Mouse (Mus musculus): ENCODE results near the gene Zup1.
"Not testable (repeated sequence)": the region's sequence is repeated elsewhere in the genome, so short reads cannot be mapped to it uniquely, and the experiment has no call there.

The Zup1 gene

GRCm38 (mm10) chr10:33950803-33951583, at the start of gene Zup1:
TSS of gene Zup1 (minus strand) at chr10:33951269.
- peak; percentile 63 for DNase-seq (ENCODE audit: low read depth, low spot score)

- DNase-seq (ENCODE audit: low read depth, low spot score), result no peak
Observed at GRCm38 (mm10) chr10:33998397-33998796, 47.3 kb upstream of the Zup1 start.

- not testable (repeated sequence) for DNase-seq (ENCODE audit: low read depth, low spot score)
Observed at GRCm38 (mm10) chr10:33996686-33997085, 45.6 kb upstream of the Zup1 start.

GRCm38 (mm10) chr10:33986771-33987170, 35.7 kb upstream of the Zup1 start:
- DNase-seq (ENCODE audit: low read depth, low spot score), result peak; percentile 63

- DNase-seq (ENCODE audit: low read depth, low spot score), result no peak
Observed at GRCm38 (mm10) chr10:33974781-33975494, 23.9 kb upstream of the Zup1 start.

GRCm38 (mm10) chr10:33952509-33952908, 1.4 kb upstream of the Zup1 start:
- DNase-seq (ENCODE audit: low read depth, low spot score), result no peak

GRCm38 (mm10) chr10:33946336-33946735, 4.7 kb downstream of the Zup1 start:
- DNase-seq (ENCODE audit: low read depth, low spot score), result no peak

GRCm38 (mm10) chr10:33945390-33945789, 5.7 kb downstream of the Zup1 start:
- no peak for DNase-seq (ENCODE audit: low read depth, low spot score)

- DNase-seq (ENCODE audit: low read depth, low spot score), result no peak
Observed at GRCm38 (mm10) chr10:33940702-33941101, 10.4 kb downstream of the Zup1 start.

DNA sequence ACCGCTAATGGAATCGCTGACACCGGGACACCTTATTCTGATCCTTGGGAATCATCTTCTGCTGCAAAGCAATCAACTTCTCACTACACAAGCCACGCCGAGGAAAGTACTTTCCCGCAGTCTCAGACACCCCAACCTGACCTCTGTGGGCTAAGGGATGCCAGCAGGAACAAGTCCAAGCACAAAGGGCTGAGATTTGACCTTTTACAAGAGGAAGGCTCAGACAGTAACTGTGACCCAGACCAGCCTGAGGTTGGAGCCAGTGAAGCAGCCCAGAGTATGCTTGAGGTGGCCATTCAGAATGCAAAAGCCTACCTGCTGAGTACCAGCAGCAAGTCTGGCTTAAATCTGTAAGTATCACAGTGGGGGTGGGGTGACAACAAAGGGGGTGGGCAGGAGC, 45.6 kb downstream of the Zup1 start:
- DNase-seq (ENCODE audit: low read depth, low spot score), result no peak

DNA sequence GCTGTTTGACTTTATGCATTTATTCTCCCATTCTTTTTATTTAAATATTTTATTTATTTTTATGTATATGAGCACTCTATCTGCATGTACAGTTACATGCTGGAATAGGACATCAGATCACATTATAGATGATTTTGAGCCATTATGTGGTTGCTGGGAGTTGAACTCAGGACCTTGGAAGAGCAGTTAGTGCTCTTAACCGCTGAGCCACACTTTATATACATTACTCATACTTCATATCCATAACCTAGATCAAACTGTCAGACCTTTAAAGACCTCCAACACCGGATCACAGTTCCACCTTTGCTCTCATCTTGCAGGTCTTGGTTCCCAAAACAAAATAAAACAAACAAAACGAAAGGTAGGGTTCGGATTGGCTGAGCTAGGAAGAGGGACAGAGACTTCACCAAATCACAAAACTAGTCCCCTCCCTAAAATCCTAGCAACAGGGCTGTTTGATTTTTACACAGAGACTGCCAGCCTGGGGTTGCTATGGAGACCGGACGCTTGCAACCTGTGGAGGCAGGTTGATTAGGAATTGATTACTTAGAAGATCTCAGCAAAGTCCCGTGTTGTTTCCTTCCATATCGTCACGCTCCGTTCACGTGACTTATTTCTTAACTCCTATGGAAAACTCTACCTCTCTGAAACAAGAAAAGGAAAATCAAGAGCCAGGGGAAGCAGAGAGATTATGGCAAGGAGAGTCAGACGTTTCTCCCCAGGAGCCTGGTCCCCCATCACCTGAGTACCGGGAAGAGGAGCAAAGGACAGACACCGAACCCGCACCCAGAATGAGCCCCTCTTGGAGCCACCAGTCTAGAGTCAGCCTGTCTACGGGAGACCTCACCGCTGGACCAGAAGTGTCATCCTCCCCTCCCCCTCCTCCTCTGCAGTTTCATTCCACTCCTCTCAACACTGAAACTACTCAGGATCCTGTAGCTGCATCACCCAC, 46.3 kb downstream of the Zup1 start, which contains the start of gene Rsph4a:
Gene Rsph4a (plus strand): TSS at position 582 of the 952 bp plus-strand sequence.
- DNase-seq (ENCODE audit: low read depth, low spot score), result no peak

DNA sequence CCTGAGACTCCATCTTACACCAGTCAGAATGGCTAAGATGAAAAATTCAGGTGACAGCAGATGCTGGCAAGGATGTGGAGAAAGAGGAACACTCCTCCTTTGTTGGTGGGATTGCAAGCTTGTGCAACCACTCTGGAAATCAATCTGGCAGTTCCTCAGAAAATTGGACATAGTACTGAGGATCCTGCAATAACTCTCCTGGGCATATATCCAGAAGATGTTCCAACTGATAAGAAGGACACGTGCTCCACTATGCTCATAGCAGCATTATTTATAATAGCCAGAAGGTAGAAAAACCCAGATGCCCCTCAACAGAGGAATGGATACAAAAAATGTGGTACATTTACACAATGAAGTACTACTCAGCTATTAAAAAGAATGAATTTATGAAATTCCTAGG, 49.5 kb downstream of the Zup1 start:
- not testable (repeated sequence) for DNase-seq (ENCODE audit: low read depth, low spot score)

GRCm38 (mm10) chr10:33882411-33882810, 68.7 kb downstream of the Zup1 start:
- DNase-seq (ENCODE audit: low read depth, low spot score), result not testable (repeated sequence)

GRCm38 (mm10) chr10:33872672-33873398, 78.2 kb downstream of the Zup1 start:
- DNase-seq (ENCODE audit: low read depth, low spot score), result no peak

DNA sequence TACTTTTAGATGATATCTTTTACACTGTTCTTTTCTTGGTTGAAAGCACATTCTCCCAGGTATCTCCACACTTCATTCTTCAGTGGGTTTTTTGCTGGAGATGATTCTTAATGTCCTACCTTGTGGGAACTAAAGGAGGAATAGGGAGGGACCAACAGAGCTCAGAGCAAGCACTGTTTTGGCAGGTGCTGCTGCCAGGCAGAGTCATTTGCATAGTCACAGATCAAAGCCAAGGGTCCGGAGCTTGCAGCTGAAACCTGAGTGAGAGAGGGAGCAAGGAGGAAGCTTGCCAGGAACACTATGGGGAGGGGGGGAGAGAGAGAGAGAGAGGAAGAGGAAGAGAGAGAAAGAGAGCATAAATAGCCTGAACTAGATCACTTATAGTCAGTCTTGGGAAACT, 80.6 kb downstream of the Zup1 start:
- DNase-seq (ENCODE audit: low read depth, low spot score), result no peak
